Mouse (Mus musculus) v-Abl transformed pro-B cells (cell line): ENCODE measurements around the gene 1700056E22Rik.

Experiments
- in situ Hi-C, 2 experiments: fragments of 400-800 bp; cut with MboI; formaldehyde crosslinking; loops; one replicate each; pipeline ENCODE4 v1.15.1; 2025; ENCODE audit not compliant: unreplicated experiment in 2 of 2

Gene 1700056E22Rik

DNA sequence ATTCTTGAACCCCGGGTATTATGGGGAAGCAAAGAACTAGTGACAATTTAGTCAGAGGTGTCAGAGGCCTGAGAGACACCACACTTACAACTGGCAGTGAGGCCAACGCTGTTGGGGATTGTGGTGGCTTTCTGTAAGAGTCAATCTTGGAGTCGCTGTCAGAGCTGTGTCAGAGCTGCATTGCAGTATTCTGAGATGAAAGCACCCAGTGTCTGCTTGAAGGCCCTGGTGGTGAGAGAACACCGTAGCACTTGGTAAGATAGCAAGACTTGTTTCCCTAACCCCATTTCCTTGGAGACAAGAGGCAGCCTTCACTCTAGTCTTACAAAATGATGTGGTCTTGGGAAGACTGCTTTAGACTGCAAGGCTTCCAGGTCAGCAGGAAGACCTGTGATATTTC is 18.2 kb upstream of the 1700056E22Rik start:
- in situ Hi-C loops: no loop called here

DNA sequence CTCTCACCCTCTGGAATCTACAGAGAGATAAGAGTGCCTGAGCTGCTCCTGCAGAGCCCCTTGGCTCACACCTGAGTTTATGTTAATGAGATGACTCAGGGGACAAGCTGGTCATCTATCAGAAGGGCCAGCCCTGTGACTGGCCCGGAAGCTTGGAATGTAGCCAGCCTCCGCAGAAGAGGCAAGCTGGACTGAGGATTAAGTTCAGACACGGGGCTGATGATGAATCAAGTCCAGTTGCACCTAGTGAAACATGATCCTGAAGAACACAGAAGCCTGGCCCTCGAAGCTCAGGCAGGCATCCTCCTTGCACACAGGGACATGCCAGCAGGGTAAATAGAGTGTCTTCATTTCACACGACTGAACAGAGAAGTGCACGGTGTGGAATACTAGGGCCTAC is 17.7 kb upstream of the 1700056E22Rik start:
- in situ Hi-C loops: no loop called here

DNA sequence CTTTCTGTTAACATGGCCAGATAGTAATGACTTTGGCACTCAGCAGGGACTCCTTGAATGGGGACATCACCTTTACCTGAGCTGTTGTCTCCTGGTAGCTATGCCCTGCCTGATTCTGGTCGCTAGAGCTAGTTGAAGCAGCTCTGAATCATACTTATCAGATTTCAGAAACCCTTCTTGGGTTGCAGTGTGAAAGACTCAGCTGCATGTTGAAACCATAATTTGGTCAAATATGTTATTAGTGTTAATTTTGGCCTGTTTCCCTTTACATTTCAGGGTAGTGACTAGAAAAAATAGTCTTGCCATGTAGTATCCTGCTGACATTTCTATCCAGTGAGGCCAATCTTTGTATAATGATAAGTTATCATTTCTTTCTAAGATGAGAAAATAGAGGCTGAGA is 17.2 kb upstream of the 1700056E22Rik start:
- in situ Hi-C loops: no loop called here

GRCm38 (mm10) chr1:184048675-184049418 is 14.7 kb upstream of the 1700056E22Rik start:
- in situ Hi-C loops: loop anchor here in 1 of 2 experiments (25.0 kb wide), 1 partner anchor 1163 kb away; the partner anchor contains the start of gene Rab3gap2

GRCm38 (mm10) chr1:184047818-184048217 is 13.7 kb upstream of the 1700056E22Rik start:
- in situ Hi-C loops: loop anchor here in 1 of 2 experiments (25.0 kb wide), 1 partner anchor 1164 kb away; the partner anchor contains the start of gene Rab3gap2

DNA sequence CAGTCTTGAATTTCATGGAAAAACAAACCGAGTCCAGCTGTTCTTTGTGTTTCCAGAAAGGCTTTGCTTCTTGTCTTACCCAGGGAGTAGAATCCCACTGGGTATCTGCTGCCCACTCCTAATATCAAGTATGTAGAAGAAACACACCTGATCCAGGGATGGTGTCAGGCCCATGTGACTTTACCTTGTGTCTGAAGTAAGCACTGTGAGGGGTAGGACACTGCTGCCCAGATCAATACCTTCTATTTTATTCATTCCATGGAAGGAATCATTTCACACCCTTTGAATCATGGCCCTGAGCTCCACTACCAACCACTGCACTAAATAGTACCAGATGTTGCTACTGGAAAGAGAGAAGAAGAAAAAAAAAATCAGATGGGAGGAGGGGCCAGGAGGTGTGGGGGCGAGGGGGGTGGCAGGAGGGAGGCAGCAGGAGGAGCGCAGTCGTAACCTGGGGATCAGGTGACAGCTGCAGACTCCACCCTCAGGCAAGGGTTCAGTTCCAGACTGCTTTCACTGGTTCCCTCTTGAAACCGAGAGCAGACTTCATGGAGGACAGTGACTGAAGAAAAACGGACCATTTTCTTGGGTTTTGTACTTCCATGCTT is 12.1 kb upstream of the 1700056E22Rik start:
- in situ Hi-C loops: loop anchor here in 1 of 2 experiments (25.0 kb wide), 1 partner anchor 1166 kb away; the partner anchor contains the start of gene Rab3gap2

- in situ Hi-C loops: loop anchor here in 1 of 2 experiments (25.0 kb wide), 1 partner anchor 1169 kb away; the partner anchor contains the start of gene Rab3gap2
Observed at GRCm38 (mm10) chr1:184043391-184043790, 9.3 kb upstream of the 1700056E22Rik start.

DNA sequence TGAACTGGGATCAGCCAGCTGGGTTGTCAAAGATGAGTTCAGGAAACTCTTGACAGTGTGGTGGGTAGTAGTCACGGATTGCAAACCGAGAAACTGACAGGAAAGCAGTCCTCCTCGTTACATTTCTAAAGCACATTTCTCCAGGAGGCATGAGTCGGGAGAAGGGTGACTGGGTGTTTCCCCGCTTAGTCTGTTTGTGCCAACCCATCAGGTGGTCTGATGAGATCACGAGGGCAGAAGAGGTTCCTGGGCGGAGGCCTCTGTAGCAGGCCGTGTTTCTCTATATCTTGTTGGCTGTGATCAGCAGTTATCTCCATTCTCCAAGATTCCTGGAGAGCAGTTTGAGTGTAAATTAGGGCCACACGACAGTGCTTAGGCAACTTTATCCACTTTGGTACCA is 8.6 kb upstream of the 1700056E22Rik start:
- in situ Hi-C loops: loop anchor here in 1 of 2 experiments (25.0 kb wide), 1 partner anchor 1170 kb away; the partner anchor contains the start of gene Rab3gap2

DNA sequence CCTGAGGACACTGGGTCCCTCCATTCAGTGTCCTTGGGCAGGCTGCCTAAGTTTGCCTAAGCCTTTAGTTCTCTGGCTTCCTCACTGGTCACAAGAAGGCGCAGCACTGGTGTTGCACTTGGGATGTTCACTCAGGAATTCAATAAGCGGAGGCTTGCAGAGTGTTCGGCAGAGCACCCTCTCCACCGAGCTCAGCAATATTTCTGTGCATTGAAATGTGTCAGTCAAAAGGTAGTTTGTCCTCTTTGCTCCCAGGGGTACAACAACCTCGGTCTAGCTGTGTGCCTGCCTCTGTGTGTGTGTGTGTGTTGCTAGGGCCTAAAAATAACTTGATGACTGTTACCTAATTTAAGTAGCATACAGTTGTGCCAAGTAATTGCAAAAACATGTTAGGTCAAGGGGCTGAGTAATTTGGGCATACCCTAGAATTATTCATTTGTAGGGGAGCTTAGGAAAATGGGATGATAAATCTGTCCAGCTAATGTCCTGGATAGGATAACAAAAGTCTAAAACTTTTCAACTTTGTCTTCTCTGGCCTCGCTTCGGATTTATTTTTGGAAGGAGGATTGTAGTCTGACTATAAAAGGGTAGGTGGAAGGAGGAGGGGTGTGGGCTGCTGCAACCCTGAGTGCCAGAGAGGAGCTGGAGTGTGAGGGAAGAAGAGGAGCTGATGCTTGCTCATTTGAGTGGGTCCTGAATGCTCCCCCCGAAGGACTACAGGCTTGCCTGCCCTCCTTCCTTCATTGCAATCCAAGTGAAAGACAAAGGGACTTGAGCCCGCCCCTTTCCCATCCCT is 7.9 kb upstream of the 1700056E22Rik start:
- in situ Hi-C loops: loop anchor here in 1 of 2 experiments (25.0 kb wide), 1 partner anchor 1170 kb away; the partner anchor contains the start of gene Rab3gap2

DNA sequence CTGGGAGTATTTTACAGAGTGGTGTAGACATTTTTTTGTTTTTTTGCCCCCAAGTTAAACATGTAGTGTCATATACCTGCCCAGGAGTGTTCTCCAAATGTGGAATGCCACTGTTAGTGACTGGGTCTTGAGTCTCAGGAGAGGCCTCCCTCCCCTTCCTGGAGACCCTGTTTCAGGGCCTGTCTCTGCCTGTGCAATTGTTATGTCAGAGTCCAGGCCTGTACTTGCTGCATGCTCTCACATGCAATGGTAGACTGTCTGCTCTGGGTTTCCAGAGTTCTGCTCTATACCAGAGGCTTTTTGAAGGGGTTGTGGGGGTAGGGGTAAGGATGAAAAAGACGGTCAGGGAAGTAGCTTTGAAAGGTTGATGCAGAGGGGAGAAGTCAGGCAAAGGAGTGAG is 6.8 kb upstream of the 1700056E22Rik start:
- in situ Hi-C loops: loop anchor here in 1 of 2 experiments (25.0 kb wide), 1 partner anchor 1171 kb away; the partner anchor contains the start of gene Rab3gap2

DNA sequence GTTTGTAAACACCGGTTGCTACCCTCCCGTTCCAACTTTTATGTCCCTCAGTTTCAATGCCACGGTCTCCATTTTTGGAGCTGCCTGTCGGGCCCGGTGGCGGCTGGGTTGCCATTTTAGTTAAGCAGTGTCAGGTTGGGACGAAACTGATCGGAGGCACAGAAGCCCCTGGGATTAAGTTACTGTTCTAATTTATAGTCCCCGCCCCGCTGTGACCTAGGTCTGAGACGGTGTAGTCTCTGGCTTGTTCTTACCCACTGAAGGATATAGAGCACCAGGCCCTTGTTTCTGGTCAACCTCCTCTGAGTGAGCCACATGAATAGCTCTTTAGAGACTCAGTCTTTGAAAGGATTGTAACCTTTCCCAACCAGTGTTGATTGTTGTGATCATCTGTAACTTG is 6.1 kb upstream of the 1700056E22Rik start:
- in situ Hi-C loops: loop anchor here in 1 of 2 experiments (25.0 kb wide), 1 partner anchor 1172 kb away; the partner anchor contains the start of gene Rab3gap2

GRCm38 (mm10) chr1:184039301-184039700 is 5.2 kb upstream of the 1700056E22Rik start:
- in situ Hi-C loops: loop anchor here (5.0 to 25.0 kb wide), 5 partner anchors 384 to 1173 kb away; partner anchors contain the start of genes Hlx (in 2 of the 2) and Rab3gap2 (in 1 of the 2)

DNA sequence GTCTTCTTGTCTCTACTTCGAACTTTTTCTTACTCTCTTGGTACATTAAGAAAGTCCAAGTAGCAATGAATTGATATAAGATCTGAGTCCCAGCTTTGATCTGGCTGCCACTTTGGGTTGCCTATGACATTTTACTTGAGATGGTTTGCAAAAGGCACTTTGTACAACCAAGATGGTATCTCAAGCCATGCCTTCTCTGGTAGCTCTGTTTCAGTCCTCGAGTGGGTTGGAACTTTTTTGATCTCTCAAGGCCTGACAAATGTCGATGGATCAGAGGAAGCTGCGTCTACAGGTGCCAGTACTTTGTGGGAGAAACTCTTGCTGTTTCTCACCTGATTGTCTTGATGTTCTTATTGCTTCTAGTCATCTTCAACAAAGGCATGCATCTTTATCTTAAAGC is 3.7 kb upstream of the 1700056E22Rik start:
- in situ Hi-C loops: loop anchor here (5.0 to 25.0 kb wide), 5 partner anchors 383 to 1174 kb away; partner anchors contain the start of genes Hlx (in 2 of the 2) and Rab3gap2 (in 1 of the 2)

DNA sequence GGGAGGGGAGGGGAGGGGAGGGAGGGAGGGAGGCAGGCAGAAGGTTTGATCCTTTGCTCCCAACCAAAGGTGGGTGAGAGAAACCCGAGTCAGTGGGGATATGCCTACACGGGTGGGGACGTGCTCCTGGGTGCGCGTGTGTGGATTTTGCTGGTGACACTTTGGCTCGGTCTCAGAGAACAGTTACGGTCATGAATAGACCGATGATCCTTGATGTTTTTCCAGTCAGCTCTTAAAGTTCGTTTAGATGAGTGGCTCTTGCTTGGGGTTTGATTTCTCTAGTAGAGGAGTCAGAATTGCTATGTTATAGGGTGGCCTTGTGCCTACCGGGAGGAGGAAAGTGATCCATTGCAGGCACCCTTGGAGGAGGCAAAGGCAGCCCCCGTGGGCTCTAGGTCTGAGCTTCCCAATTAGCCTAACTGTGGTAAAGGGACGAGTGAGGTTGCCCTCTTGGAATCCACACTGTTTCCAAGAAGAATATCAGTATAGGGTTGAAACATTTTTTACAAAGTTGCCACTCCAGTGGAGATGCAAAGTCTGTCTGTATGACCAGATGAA is 1.3 kb upstream of the 1700056E22Rik start:
- in situ Hi-C loops: loop anchor here (5.0 to 25.0 kb wide), 5 partner anchors 381 to 1177 kb away; partner anchors contain the start of genes Hlx (in 2 of the 2) and Rab3gap2 (in 1 of the 2)

DNA sequence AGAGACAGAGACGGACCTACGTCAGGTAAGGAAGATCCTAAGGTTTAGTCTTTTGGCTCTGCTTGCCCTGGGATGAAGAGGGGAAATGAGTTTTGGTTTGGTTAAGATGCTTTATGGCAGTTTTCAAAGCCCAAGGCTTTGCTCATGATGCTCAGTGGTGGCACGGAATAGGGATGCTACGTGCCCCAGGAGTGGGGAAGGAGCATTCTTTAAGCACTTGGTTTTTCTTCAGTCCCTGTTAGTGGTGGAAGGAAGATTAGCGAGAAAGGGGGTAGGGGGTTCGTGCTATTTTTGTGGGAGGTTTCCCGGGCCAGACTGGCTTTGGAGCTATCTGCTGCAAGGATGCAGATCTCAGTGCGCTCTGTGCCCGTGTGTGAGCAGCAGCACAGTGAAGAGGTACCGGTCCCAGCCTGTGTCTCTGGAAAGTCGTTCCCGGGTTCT is 660 bp upstream of the 1700056E22Rik start:
- in situ Hi-C loops: loop anchor here (5.0 to 25.0 kb wide), 8 partner anchors 52 to 1178 kb away; partner anchors contain the start of genes Hlx (in 2 of the 2) and Rab3gap2 (in 1 of the 2)

DNA sequence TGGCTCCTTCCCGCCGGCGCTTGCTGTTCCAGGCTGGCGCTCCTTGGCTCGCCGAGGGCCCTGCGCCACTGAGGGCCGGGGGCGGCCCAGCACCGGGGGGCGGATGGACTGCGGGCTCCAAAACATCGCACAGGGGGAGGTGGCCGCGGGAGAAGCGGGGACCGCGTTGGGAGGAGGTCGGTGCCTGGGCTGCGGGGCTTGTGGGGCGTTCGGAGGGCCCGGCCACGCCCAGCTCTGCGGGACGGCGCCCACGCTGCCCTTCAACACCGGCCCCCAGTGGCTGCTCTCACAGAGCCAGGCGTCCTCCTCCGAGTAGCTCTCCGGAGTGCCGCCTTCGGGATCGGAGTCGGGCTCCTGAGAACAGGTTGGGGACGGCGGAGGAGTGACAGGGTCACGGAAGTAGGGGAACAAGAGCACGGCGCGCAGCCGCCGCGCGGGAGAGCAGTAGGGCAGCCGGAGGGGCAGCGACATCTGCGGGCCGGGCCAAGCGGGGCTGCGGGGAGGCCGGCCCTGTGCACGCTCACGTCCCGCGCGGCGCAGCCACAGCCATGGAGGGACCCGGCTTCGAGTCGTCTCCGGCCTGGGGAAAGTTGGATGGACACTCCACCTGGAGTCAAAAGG is 601 bp downstream of the 1700056E22Rik start:
- in situ Hi-C loops: loop anchor here (5.0 to 25.0 kb wide), 7 partner anchors 51 to 1179 kb away; partner anchors contain the start of genes Hlx (in 1 of the 2) and Rab3gap2 (in 1 of the 2)

DNA sequence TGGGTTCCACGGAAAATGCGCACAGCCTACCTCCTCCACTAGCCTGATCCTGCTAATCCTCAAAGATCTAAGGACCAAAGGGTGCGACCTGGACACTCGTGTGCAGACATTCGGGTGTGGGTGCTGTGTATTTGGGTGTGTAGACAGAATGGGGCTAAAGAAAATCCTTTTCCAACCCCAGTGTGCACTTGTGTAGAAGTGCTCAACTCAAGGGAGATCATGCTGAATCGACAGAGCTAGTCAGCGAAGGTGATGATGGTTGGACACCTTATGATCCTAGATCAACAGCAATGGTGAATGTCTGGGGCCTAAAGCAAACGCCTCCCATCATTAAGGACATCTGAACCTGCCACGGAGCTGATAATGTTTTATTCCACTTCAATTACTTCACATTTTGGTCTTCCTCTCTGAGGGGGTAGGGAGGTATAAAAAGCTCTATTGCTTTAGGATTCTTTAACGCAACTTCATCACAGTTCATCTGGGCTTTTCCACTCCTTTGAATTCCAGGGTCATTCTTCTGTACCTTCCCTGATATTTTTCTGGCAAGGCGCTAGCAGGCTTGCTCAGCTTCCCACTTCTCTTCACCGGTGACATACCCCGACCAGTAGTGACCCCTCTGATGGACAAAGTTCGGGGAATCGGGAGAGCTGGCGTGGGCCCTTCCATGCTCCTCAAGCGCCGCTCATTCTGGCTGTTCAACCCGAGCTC is 1.3 kb downstream of the 1700056E22Rik start:
- in situ Hi-C loops: loop anchor here (5.0 to 25.0 kb wide), 7 partner anchors 51 to 1179 kb away; partner anchors contain the start of genes Hlx (in 1 of the 2) and Rab3gap2 (in 1 of the 2)
